Mouse (Mus musculus) limb, embryonic 10.5 days (tissue): ENCODE data around the gene Smc1b. TPM values are rescaled to one million over a fixed set of nuclear protein-coding genes. Genes with fewer than 3 reads are reported as not detected.
"Not testable (repeated sequence)": the region's sequence is repeated elsewhere in the genome, so short reads cannot be mapped to it uniquely, and the experiment has no call there.

Experiments used
- DNase-seq: peaks from one replicate; pipeline ENCODE4 v3.0.0-alpha.2; 2017; ENCODE audit warnings: low spot score
- H3K27ac ChIP-seq: fragments of 300-500 bp; sonication (generic); 2 replicates; pipeline ENCODE4 v1.5.1; 2016; ENCODE audit warnings: mild to moderate bottlenecking
- H3K27me3 ChIP-seq: fragments of 300-500 bp; sonication (generic); 2 replicates; pipeline ENCODE4 v1.6.1; 2016; ENCODE audit warnings: low read depth, mild to moderate bottlenecking; ENCODE audit not compliant: poor library complexity, severe bottlenecking
- H3K36me3 ChIP-seq: fragments of 300-500 bp; sonication (generic); 2 replicates; pipeline ENCODE4 v1.6.1; 2016; ENCODE audit warnings: mild to moderate bottlenecking, moderate library complexity
- H3K4me1 ChIP-seq: fragments of 300-500 bp; sonication (generic); 2 replicates; pipeline ENCODE4 v1.6.1; 2016
- H3K4me3 ChIP-seq: fragments of 300-500 bp; sonication (generic); 2 replicates; pipeline ENCODE4 v1.5.1; 2016; ENCODE audit warnings: mild to moderate bottlenecking, moderate library complexity
- H3K9me3 ChIP-seq: fragments of 300-500 bp; sonication (generic); replicated peaks from 2 replicates; pipeline ENCODE4 v1.6.1; 2016; ENCODE audit warnings: mild to moderate bottlenecking
- WGBS: fragments of 180-500 bp; shearing (Covaris S2); methylation state at CpG from one replicate; pipeline ENCODE4 v1.1.7; 2016; 5-methylcytosine and 5-hydroxymethylcytosine counted together
- polyA plus RNA-seq: library from polyadenylated mRNA; unstranded; fragments of >200 nt; fragmentation: Nextera tagmentation; extraction: Ambion mirVana; gene quantifications from 2 replicates; pipeline ENCODE4 v1.2.1, GENCODE M21; 2016

Smc1b gene
- polyA plus RNA-seq, 1 experiment from 2014 or later: 0.19 TPM

DNA sequence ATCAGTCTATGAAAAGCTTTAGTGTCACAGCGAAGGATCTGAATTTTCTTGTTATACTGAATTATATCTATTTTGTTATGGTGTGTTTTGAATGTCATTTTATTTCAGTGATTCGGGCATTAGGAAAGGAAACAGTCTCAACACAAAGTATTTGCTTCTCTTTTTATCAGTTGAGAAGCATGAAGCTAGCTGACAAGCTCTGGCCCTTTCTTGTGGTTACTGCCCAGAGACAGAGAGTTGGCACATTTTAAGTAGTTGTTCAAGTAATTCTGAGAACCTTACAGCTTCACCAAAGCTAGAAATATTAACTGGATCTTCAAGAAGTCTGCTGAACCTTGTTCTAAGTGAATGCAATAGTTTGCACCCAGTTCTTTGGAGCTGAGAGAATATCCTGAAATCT, 68.3 kb downstream of the Smc1b start:
- peaks cover 30% of the 10 kb centered on the region for H3K36me3 ChIP-seq
- 84% methylated on average over 2 of the region's 2 CpGs for WGBS
- no peak for DNase-seq
- H3K27ac ChIP-seq: no peak overlapping the region
- H3K4me3 ChIP-seq: no peak overlapping the region
- no peaks in the 10 kb centered on the region for H3K27me3 ChIP-seq
- H3K9me3 ChIP-seq: no peaks in the 10 kb centered on the region
- H3K4me1 ChIP-seq: no peaks in the 10 kb centered on the region

DNA sequence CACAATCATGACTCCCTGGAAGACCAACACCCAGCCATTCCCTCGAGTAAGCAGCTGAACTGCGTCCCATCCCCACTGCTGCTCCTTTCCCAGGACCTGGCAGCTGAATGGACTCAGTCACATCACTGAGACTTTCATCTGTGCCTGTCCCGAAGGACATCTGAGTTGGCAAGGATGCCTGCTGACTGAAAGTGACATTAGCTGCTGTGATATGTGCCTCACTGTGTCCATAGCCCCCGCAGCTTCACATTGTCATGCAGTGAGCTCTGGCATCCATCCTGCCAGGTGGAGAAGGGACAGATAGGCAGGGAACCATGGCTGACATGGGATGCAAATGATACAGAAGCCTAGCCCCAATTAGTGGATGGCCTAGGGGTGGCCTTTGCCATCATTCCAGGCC, 76.6 kb downstream of the Smc1b start:
- DNase-seq: no peak
- H3K9me3 ChIP-seq: no peaks in the 10 kb centered on the region
- H3K4me3 ChIP-seq: no peak overlapping the region
- no peaks in the 10 kb centered on the region for H3K27me3 ChIP-seq
- H3K36me3 ChIP-seq: peaks cover 71% of the 10 kb centered on the region
- 88% methylated on average over 4 of the region's 4 CpGs for WGBS
- H3K27ac ChIP-seq: no peak overlapping the region
- H3K4me1 ChIP-seq: no peaks in the 10 kb centered on the region

DNA sequence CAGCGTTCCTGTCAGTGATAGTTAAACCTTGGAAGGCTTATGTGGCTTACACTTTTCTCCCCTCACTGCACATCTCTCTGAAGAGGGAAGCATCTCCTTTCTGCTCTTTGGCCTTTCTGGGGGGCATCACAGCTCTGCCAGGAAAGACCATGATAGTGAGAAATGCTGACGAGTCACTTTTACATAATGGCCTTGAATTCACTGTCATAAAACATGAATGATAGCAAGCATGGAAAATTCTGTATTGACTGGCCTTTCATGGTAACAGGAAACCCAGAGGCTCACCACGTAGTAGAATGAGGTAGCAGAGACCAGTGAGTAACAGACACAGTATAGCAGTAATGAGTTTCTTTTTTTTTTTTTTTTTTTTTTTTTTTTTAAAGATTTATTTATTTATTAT, 77.7 kb downstream of the Smc1b start:
- no peak overlapping the region for H3K27ac ChIP-seq
- no peaks in the 10 kb centered on the region for H3K4me1 ChIP-seq
- no peaks in the 10 kb centered on the region for H3K27me3 ChIP-seq
- H3K9me3 ChIP-seq: no peaks in the 10 kb centered on the region
- DNase-seq: no peak
- 98% methylated on average over 3 of the region's 3 CpGs for whole genome bisulfite sequencing
- no peak overlapping the region for H3K4me3 ChIP-seq
- H3K36me3 ChIP-seq: peaks cover 75% of the 10 kb centered on the region

DNA sequence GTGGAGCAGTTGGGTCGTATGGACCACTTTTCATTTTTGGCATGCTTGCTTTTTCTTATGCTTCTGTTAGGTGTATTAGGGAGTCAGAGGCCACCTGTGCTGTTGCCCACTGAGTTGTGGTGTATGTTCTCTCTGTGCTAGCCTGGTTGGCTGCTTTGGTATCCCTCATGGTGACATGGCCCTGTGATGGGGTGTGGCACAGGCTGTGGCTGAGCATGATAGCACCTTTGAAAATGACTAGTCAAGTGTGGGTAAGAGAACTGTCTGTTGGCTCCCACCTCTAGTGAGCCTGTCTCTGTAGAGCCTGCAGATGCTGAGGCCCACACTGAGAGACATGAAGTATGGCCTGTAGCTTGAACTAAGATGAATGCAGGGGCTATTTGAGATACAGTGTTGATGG, 82.0 kb downstream of the Smc1b start:
- H3K27ac ChIP-seq: no peak overlapping the region
- 77% methylated on average over 1 of the region's 1 CpGs for WGBS
- H3K4me1 ChIP-seq: 0 out of 2 replicates have a peak, but pooled peaks cover under 1% of the 10 kb centered on the region
- no peaks in the 10 kb centered on the region for H3K9me3 ChIP-seq
- DNase-seq: no peak
- no peak overlapping the region for H3K4me3 ChIP-seq
- H3K27me3 ChIP-seq: no peaks in the 10 kb centered on the region
- peaks cover 94% of the 10 kb centered on the region for H3K36me3 ChIP-seq

DNA sequence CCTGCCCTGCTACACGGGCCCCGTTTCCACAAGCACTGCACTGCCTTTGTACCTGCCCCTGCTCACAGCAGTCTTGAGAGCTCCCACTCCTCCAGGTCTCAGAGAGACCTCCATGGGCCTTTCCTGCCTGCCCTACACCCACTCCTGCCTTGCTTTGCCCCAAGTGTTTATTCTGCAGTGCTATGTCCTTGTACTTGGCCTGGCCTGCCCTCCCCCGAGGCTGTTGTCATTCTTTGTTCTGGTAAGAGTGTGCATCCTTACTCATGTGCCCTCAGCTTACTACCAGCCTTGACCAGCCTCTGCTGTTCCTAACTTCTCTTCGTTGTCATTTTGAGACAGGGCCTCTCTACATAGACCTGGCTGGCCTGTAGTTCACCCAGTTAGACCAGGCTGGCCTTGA, 83.9 kb downstream of the Smc1b start:
- peaks cover 19% of the 10 kb centered on the region for H3K4me1 ChIP-seq
- H3K27ac ChIP-seq: no peak overlapping the region
- H3K9me3 ChIP-seq: no peaks in the 10 kb centered on the region
- no peak overlapping the region for H3K4me3 ChIP-seq
- DNase-seq: no peak
- H3K36me3 ChIP-seq: peaks cover 80% of the 10 kb centered on the region
- no peaks in the 10 kb centered on the region for H3K27me3 ChIP-seq
- WGBS: 86% methylated on average over 4 of the region's 4 CpGs

DNA sequence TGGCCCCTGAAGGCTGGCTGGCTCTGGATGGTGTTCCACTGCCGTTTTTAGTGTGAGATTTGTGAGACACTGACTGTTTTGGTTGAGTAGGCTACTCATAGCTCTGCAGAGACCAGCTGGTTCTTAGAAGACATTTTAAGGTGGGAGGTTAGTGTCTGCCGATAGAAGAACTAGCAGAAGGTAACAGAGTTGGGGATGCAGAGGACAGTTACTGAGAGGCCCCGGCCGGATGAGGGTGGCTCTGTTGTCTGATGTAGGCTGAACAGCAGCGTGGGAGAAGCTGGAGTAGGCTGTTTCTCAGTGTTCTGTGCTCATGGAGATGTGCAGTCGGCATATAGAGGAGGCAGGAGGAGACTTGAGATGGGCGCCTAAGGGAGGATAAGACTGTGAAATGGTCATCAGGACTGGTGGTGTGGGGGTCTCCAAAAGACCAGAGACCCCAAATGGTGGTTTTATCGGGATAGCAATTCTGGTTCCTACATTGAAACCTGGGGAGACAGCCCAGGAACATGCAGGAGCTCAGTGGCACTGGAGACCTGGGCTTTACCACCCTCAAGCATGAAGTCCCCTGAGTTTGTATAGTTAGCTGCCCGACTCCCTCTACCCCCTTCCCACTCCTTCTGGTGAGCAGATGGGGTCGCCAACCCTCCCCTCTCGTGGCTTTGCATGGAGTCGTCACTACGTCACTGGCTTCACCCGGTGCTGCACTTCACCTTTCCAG, 85.4 kb downstream of the Smc1b start:
- 90% methylated on average over 14 of the region's 14 CpGs for WGBS
- H3K4me1 ChIP-seq: peaks cover 33% of the 10 kb centered on the region
- H3K27me3 ChIP-seq: no peaks in the 10 kb centered on the region
- no peak for DNase-seq
- no peak overlapping the region for H3K27ac ChIP-seq
- H3K9me3 ChIP-seq: no peaks in the 10 kb centered on the region
- H3K4me3 ChIP-seq: no peak overlapping the region
- peaks cover 66% of the 10 kb centered on the region for H3K36me3 ChIP-seq

DNA sequence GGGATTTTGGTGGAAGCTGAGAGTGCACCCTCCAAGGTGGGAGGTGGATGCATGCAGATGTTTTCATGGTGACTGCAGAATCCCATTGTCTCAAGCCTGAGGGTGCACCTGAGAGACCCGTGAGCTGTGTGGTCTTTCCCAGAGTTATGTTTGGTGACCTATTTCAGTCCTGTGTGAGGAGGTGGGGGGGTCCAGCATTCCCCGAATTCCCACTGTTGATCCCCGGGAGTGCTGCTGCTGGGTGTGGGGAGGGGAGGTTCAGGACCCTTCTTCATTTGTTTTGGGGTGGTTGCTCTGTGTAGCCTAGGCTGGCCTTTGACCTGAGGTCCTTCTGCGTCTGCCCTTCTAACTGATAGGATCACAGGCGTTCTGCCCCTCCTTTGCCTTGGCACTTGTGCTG, 88.0 kb downstream of the Smc1b start:
- H3K27ac ChIP-seq: peak overlapping the region; percentile 77
- no peak overlapping the region for H3K4me3 ChIP-seq
- no peaks in the 10 kb centered on the region for H3K27me3 ChIP-seq

DNA sequence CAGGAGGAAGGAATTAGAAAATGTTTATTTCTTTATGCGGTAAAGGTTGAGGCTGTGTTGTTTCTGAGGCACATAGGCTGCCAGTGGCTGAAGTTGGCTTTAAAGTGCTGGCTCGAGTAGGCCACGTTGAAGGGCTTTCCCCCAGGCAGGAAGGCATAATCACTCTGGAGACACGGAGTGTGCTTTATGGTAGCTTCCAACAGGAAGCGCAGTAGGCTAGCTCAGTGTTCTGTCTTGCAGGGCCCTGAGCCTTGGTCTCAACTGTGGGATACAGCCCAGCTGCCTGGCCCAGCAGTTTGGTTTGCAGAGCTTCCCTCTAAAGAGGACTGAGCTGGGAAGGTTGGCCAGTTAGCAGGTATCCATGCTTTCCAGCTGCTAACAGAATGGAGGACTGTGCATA, 88.6 kb downstream of the Smc1b start:
- no peaks in the 10 kb centered on the region for H3K27me3 ChIP-seq
- H3K9me3 ChIP-seq: no peaks in the 10 kb centered on the region
- H3K4me1 ChIP-seq: peaks cover 50% of the 10 kb centered on the region
- DNase-seq: no peak
- peak overlapping the region; percentile 77 for H3K27ac ChIP-seq
- peaks cover 33% of the 10 kb centered on the region for H3K36me3 ChIP-seq
- WGBS: 49% methylated on average over 5 of the region's 5 CpGs
- H3K4me3 ChIP-seq: no peak overlapping the region

More for the DNA sequence above, 88.0 kb downstream of the Smc1b start:
- DNase-seq: no peak
- H3K4me1 ChIP-seq: peaks cover 45% of the 10 kb centered on the region
- H3K9me3 ChIP-seq: no peaks in the 10 kb centered on the region
- peaks cover 39% of the 10 kb centered on the region for H3K36me3 ChIP-seq
- 91% methylated on average over 5 of the region's 5 CpGs for WGBS

DNA sequence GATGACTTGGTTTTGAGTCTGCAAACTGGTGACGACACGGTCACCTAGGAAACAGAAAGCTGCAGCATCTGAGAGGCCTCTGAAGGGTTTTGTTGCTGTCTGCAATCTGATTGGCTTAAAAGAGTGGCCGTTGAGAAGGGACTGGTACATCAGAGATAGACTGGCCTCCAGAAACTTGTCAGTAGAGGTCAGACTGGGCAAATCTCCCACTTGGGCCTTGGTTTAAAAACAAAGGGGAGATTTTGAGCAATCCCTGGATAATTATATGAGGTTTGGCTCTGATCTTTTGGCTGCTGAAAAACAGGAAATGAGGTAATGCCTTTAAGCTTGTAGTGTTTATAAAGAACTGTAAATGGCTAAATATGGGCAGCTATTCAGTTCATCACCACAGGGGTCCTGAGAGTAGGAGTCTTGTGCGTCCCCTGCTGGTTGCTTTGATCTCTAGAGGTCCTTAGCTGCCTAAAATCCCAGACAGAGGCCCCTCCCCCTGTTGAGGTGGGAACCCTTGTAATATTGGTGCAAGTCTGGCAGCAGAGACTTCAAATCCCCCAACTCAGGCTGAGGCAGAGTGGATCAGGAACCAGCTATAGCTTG, 89.3 kb downstream of the Smc1b start:
- peaks cover 26% of the 10 kb centered on the region for H3K36me3 ChIP-seq
- peaks cover 56% of the 10 kb centered on the region for H3K4me1 ChIP-seq
- peak; percentile 44 for DNase-seq
- peak overlapping the region; percentile 77 for H3K27ac ChIP-seq
- no peak overlapping the region for H3K4me3 ChIP-seq
- H3K27me3 ChIP-seq: no peaks in the 10 kb centered on the region
- no peaks in the 10 kb centered on the region for H3K9me3 ChIP-seq
- WGBS: 24% methylated on average over 4 of the region's 4 CpGs

DNA sequence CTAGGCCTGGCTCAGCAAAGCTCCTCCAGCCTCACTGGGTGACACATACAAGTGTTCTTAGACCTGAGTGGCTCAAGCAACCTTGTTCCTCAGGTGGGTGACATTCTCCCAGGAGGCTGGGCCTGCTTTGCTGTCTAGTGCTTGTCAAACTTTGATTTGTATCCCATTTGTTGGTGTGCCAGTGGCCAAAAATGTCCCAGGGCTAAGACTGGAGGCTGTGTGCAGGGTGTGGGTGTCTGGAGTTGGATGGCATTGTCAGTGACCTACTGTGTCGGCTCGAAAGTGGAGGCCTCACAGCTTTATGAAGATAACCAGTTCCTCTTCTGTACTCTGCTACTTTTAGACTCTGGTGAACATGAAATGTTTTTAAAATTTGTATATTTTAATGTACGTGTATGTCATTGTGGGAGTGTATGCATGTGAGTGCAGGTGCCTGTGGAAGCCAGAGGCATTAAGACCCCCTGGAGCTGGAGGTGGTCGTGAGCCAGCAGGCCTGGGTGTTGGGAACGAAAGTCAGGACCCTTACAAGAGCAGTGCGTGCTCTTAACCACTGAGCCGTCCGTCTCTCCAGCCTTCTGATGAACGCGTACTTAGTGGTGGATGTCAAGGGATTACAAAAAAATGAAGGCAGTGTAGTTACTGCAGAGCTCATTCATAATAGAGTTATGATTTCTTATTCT, 90.1 kb downstream of the Smc1b start:
- Histone ChIP-seq H3K4me3 (no peak overlapping the region), H3K4me1 (peaks cover 64% of the 10 kb centered on the region), H3K9me3 (no peaks in the 10 kb centered on the region), H3K27me3 (no peaks in the 10 kb centered on the region), H3K27ac (peak overlapping the region; percentile 77), H3K36me3 (peaks cover 19% of the 10 kb centered on the region)
- WGBS: 88% methylated on average over 10 of the region's 10 CpGs
- DNase-seq: no peak

DNA sequence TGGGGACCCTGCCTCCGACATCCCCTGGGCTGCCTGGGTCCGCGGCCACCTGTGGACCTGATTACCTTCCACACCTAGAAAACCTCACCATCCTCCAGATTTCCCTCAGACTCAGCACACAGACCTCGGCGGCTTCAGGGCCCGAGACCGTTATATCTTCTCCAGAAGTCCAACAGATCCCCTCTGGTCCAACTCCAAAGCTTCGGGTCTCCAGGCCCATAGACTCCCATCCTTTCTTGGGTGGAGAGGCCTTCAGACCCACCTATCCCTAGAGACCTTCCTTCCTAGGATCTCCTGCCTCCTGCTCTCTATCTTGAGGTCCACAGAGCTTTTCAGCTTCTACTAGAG, 94.4 kb downstream of the Smc1b start:
- Histone ChIP-seq H3K27me3 (peaks cover 11% of the 10 kb centered on the region; the same call in 1 of the 2 replicates), H3K9me3 (no peaks in the 10 kb centered on the region), H3K27ac (peak overlapping the region; percentile 89), H3K4me1 (peaks cover 47% of the 10 kb centered on the region), H3K4me3 (peak overlapping the region; percentile 82), H3K36me3 (no peaks in the 10 kb centered on the region)
- 7% methylated on average over 8 of the region's 8 CpGs for WGBS
- no peak for DNase-seq

DNA sequence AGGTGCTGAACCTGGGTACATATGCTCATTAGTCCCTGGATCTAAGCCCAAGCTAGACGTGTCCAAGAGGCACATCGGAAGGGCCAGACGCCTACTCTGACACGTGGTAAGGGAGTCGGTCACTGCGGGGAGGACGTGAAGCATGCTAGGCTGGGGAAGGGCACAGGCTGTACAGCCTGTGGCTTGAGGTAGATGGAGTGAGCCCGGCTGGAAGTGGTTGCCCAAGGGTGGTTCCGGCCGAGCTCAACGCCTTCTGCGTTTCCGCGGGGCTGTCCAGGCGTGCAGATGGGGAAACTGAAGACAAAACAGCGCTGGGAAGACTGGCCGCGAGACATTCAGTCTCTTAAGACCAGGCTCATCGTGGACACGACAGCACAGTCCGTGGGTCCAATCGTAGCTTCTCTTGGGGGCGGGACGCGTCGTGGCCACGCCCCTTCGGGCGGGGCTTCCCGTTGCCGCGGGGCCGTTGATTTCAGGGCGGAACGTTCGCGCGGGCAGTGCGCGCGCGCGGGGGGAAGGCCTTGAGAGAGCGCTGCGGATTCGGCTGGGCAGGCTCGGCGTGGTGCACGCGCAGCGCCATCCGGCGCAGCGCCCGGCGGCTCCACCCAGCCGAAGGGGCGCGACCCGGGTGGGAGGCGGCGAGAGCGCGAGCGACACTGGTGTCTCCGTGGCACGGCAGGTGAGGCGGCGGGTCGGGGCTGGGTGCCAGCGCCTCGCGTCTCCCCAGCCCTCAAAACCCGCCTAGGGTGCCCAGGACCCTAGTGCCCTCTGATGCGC, 95.0 kb downstream of the Smc1b start:
- peaks cover 11% of the 10 kb centered on the region; the same call in 1 of the 2 replicates for H3K27me3 ChIP-seq
- H3K27ac ChIP-seq: peak overlapping the region; percentile 89
- H3K4me3 ChIP-seq: peak overlapping the region; percentile 82
- peak; percentile 96 for DNase-seq
- WGBS: under 1% methylated on average over 74 of the region's 75 CpGs
- H3K36me3 ChIP-seq: no peaks in the 10 kb centered on the region
- no peaks in the 10 kb centered on the region for H3K9me3 ChIP-seq
- peaks cover 41% of the 10 kb centered on the region for H3K4me1 ChIP-seq

DNA sequence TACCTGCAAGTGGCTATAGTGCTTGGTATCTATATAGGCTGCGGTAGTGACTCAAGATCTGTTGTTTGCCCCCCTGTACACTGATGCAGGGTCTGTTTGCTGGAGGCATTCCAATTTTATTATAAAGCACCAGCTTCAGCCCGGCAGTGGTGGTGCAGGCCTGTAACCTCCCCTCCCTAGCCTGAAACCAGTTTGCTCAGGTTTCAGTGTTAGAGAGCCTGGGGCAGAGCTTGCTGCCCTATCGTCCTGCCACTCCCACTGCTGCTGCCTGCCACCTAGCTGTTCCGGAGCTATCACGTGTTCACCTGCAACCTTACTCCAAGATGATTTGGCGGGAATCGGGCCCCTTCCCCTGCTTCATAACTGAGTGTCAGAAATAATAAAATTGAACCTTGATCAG, 97.8 kb downstream of the Smc1b start:
- 36% methylated on average over 7 of the region's 7 CpGs for WGBS
- not testable (repeated sequence) for DNase-seq, H3K4me3 ChIP-seq, H3K27ac ChIP-seq, H3K36me3 ChIP-seq, H3K9me3 ChIP-seq
- Histone ChIP-seq H3K27me3 (peaks cover 11% of the 10 kb centered on the region; the same call in 1 of the 2 replicates), H3K4me1 (peaks cover 27% of the 10 kb centered on the region)
